ENCODE assay signal across 8 mouse cellular contexts in the genomic region with DNA sequence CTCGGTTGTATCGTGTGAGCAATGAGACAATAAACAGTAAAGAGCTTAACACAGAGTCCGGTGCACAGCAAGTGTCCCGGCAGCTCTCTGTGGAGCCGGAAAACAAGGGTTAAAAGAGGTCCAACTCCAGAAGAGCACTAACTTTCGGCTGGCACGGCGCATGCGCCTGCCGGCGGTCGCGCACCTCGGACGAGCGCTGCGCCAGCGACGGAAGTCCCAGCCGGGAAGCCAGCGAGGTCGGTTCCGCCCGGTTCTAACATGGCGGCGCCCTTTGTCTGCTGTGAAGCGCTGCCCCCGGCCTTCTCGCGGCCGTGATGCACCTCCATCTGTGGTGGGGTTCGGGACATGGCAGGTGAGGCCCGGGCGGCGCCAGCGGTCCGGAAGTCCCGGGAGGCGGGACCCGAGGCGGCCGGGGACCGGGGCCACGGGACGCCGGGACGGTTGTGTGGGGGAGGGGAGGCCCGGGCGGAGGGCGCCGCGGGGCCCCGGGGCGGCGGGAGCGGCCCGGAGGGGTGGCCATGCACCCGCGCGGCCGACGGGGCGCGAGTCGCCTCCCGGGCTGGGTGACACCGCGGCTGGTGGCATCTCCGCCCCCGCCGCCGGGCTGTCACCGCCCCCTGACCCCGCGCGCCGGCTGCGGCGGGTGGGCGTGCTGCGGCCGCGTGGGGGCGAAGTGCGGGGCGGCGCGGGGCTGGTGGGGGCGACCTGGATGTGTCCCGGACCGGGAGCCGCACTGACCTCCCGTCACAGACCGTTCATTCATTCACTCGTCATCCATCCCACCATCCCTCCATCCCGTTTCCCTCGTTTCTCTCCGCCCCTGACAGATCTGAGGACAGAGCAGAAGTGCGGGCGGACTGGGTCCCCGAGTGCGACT. TPM values are rescaled to one million over a fixed set of nuclear protein-coding genes. Genes with fewer than 3 reads are reported as not detected.
DNase-seq lines count a peak whose midpoint lies in the region; ATAC-seq lines count a peak whose summit lies in the region.

A gene (plus strand): TSS at position 204 of the 877 bp plus-strand sequence.

- ATAC-seq in inflammation-experienced regulatory T-cells, adult 6 months: peak; percentile 89
- peak; percentile 89 for ATAC-seq in megakaryocyte-erythroid progenitor cell, adult 5-6 weeks (replicated peaks; ENCODE audit: low FRiP score, low TSS enrichment, poor library complexity, severe bottlenecking)

- intact Hi-C loops in left cerebral cortex, postnatal 14 days (cut with DNase I): no loop called here

- DNase-seq in adrenal gland, adult 2 months: peak; percentile 92
- peak; percentile 92 for DNase-seq in embryo, embryonic 10.5 days (ENCODE audit: low spot score)
- DNase-seq in gastrocnemius, postnatal 25 days: peak; percentile 87
- peak; percentile 88 to 89 for DNase-seq in left cerebral cortex, postnatal 14 days (ENCODE audit: low spot score in 2 of 2)
- DNase-seq in right cerebral cortex, postnatal 14 days: peak; percentile 87
- peak; percentile 87 for DNase-seq in urinary bladder, postnatal 25 days (ENCODE audit: low spot score)

RNA-seq across cellular contexts. Expression of the gene that starts here (rescaled TPM):
- 10 to 100 TPM; 15.8 to 18.7 TPM for total RNA-seq in adrenal gland, adult 2 months (2021)
- polyA plus RNA-seq in adrenal gland, adult 2 months (2012; rRNA removed): 26.5 and 34.4 TPM in 2 replicates
- 10 to 100 TPM; 24.7 to 25.5 TPM for total RNA-seq in gastrocnemius, postnatal 25 days (2021)
- polyA plus RNA-seq in inflammation-experienced regulatory T-cells, adult 6 months (2017; shearing (Covaris generic)): 10 to 100 TPM; 12.6 to 16.9 (median 14.1) TPM
- 10 to 100 TPM; 31.1 to 32.6 TPM for total RNA-seq in left cerebral cortex, postnatal 14 days (2021)
- 13.4 and 16.6 TPM in 2 replicates for total RNA-seq in megakaryocyte-erythroid progenitor cell, adult 5-6 weeks (2014; fragmentation: Nextera tagmentation)
- 21.5 and 26.6 TPM in 2 replicates for total RNA-seq in megakaryocyte-erythroid progenitor cell, adult 5-6 weeks (2017)

Comparison
In these comparisons a context has a peak if more than half of its experiments do, and no peak if none do; other contexts are left out.
1. Peak in every context shown above with its lines: DNase-seq and ATAC-seq.